Mouse (Mus musculus): ENCODE results near the gene Emc10.

The Emc10 gene

GRCm38 (mm10) chr7:44484109-44484508 is 12.2 kb downstream of the Emc10 start:
- DNase-seq = no peak

GRCm38 (mm10) chr7:44482836-44483435 is 13.4 kb downstream of the Emc10 start:
- DNase-seq = no peak

- no peak for DNase-seq
Measured at GRCm38 (mm10) chr7:44475046-44475614, 21.2 kb downstream of the Emc10 start.

- no peak for DNase-seq
Measured at GRCm38 (mm10) chr7:44474419-44474818, 21.9 kb downstream of the Emc10 start.

GRCm38 (mm10) chr7:44472961-44473646 is 23.2 kb downstream of the Emc10 start:
- DNase-seq = no peak

- DNase-seq = no peak
Measured at GRCm38 (mm10) chr7:44472558-44472885, 23.8 kb downstream of the Emc10 start.

GRCm38 (mm10) chr7:44471880-44472557 is 24.3 kb downstream of the Emc10 start:
- no peak for DNase-seq

GRCm38 (mm10) chr7:44470696-44471612 is 25.4 kb downstream of the Emc10 start:
- no peak for DNase-seq

- DNase-seq = no peak
Measured at GRCm38 (mm10) chr7:44469677-44470675, 26.4 kb downstream of the Emc10 start.

GRCm38 (mm10) chr7:44468644-44469285 is 27.6 kb downstream of the Emc10 start:
- no peak for DNase-seq

GRCm38 (mm10) chr7:44467811-44468411 is 28.4 kb downstream of the Emc10 start, which contains the start of gene Josd2:
TSS of gene Josd2 (plus strand) at chr7:44467980.
- peak; percentile 88 for DNase-seq

- DNase-seq = no peak
Measured at GRCm38 (mm10) chr7:44466888-44467311, 29.4 kb downstream of the Emc10 start.

- DNase-seq = no peak
Measured at GRCm38 (mm10) chr7:44466006-44466887, 30.1 kb downstream of the Emc10 start.

GRCm38 (mm10) chr7:44465111-44465510 is 31.2 kb downstream of the Emc10 start, which contains the start of gene Aspdh:
TSS of gene Aspdh (plus strand) at chr7:44465391.
- no peak for DNase-seq

GRCm38 (mm10) chr7:44464511-44464910 is 31.8 kb downstream of the Emc10 start:
- DNase-seq = no peak

- no peak for DNase-seq
Measured at GRCm38 (mm10) chr7:44463556-44464225, 32.6 kb downstream of the Emc10 start.

GRCm38 (mm10) chr7:44463056-44463425 is 33.3 kb downstream of the Emc10 start:
- no peak for DNase-seq

GRCm38 (mm10) chr7:44462218-44463055 is 33.9 kb downstream of the Emc10 start:
- peak; percentile 40 for DNase-seq

Measured in thymus, postnatal 25 days (tissue).